Mouse (Mus musculus) B cell, adult (primary cell): ENCODE data around the gene Snx8. TPM values are rescaled to one million over a fixed set of nuclear protein-coding genes. Genes with fewer than 3 reads are reported as not detected.

Source experiments
- total RNA-seq: library from RNA; stranded (reverse); gene quantifications from 4 replicates; pipeline ENCODE4 v1.2.4, GENCODE M21; 2023; ENCODE audit not compliant: inconsistent age

Gene Snx8
- total RNA-seq = 192 to 227 TPM (median 203 TPM) in 4 replicates

DNA sequence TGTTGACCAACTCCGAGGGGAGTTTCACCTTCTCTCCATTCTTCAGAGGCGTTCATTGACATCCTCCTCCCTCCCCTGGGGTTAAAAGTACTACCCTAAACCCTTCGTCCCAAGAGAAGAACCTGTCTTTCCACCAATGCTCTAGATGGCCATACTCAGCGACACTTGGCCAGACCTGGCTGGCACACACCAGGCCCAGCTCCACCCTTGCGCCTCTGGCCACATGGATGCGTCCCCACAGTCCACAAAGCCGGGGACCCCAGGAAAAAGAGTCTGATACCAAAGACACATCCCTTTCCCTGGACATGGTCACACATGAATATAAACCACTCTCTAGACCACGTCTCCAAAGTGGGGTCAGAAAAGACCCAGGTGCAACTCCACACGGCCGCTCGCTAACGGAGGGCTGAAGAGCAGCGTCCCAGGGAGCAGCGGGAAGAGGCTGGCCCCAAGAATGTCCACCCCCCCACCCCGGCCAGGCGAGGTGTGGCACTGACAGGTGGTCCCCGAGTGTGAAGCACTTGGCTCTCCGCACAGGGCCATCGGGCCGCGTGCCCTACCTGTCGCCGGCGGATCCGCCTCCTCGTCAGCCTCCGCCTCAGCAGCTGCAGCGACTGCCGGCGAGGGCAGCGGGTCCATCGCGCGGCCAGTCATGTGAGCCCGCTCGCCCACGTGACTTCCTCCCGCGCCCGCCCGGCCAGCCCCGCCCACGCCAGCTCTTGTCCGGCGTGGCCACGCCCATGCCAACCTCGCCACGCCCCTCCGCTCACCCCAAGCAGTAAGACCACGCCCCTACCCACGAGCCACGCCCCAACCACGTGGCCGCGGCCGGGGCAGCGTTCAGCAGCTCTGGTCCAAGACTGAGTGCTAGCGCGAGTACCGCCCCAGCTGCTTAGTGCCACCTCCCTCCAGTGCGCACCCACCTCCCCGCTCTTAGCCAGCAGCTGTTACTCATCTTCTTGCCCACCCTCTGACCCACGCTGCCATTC is at the start of gene Snx8:
Gene Snx8 (minus strand): TSS at position 675 of the 989 bp plus-strand sequence.

DNA sequence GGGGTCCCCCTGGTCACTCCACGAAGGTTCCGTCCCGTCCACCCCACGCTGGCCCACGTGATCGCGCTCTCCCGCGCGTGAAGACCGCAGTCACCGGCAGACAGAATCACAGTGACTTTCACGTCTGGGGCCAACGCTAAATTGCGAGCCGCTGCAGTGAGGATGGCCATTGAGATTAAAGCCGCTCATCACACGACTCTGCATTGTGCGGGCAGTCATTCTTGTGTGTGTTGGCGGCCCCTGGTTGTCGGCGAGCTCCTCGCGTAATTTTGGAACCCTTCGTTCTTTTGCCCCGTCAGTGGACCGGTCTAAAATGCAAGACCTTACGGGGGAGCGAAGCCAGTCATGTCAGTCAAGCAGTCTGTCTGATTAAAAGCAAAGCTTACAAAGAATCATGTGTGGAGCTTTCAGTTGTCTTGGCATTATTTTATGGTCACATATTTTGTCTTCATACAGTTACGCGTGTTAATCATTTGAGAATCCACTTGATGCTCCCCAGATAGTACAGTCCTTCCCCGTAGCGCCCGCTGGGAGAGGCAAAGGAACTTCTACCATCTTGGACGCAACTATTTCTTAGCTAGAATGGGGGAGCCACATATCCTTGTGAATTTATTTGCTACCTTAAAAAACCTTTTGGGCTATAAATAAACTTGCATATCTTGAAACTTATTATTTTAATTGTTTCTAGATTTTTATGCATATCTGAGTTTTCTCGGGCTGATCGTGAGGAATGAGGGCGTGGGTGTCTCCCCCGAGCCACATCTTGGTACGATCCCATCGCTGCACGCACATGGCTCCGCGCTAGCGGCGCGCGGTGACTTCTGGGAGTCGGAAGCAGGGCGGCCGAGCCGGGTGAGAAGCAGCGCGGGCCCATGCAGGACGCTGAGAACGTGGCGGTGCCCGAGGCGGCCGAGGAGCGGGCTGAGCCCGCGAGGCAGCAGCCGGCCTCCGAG is 29.7 kb upstream of the Snx8 start, which contains the start of gene Eif3b:
Gene Eif3b (plus strand): TSS at position 840 of the 953 bp plus-strand sequence.

DNA sequence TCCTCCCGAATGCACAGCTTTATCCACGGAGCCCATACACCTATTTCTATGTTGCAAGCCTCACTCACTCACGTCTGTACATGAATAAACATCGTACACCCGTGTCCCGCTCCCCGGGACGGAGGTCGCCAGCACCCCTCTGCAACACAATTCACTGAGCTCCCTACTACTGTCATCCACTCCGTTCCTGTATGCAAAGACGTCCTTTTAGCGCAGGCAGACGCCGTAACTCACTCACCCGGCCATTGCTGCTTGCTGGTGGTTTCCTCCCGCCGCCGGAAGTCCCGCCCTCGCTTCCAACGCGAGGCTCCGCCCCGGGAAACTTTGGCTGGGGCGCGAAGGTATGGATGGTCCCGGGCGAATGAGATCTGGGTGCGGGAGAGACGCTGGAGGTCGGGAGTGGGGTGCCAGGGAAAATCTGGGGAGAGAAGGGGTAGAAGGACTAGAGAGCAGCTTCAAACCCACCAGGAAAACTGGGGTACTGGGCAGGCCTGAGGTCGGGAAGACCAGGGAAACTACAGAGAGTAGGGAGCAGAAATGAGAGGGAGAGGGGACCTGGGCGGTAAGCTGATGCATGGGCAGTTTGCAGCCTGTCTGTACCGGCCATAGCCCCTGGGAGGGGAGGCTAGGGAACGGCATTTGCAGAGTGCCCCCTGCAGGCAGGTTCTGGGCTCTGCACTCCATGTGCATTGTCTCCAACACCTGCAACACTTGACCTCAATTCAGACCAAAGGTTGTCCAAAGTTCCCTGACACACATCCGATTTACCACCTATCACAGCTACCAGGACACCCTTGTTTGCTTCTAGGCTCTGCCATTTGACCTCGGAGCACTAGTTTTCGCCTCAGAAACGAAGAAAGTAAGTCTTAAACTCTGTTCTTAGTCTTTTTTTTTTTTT is 57.2 kb downstream of the Snx8 start, which contains the start of gene Mrm2:
Gene Mrm2 (minus strand): TSS at position 284 of the 898 bp plus-strand sequence.

DNA sequence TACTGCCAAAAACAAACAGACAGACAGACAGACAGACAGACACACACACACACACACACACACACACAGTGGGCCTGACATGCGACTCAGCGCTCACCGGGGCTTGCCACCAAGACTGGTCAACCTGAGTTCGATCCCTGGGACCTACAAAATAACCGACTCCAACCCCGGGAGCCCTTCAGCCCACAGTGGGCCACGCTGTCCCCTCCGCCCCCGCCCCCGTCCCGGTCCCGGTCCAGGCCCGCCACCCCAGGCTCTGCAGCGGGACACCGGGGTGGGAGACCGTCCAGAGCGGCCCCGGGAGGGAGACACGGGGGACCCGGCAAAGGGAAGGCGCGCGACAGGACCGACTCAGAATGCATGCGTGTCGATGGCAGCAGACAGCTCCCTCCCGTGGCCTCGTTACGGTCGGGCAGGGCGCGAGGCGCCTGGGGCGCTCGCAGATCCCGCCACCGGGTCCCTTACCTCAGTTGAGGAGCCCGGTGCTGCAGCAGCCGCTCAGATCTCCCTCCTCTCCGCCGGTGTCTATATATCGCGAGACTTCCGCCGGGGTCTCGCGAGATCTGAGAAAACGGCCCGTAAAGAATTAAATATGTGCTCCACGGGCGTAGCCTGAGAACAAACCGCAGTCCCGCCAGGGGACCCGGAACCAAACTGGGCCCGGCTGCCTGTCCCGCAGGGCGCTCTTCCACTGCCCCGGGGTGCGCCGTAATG is 67.9 kb downstream of the Snx8 start, which contains the start of the genes Mad1l1 and Nudt1:
Gene Mad1l1 (minus strand): TSS at position 511 of the 714 bp plus-strand sequence.
Gene Nudt1 (plus strand): TSS at position 615 of the 714 bp plus-strand sequence.

Other genes starting within 250 kb of the Snx8 start
- gene Mad1l1, start 67.7 kb downstream of the Snx8 start, total RNA-seq = 28.4 to 31.3 TPM (median 30.6 TPM) in 4 replicates
- 4.2 to 10.0 TPM (median 6.2 TPM) in 4 replicates for gene Nudt1, start 67.6 kb downstream of the Snx8 start, total RNA-seq
- 6.0 to 8.5 TPM (median 8.3 TPM) in 4 replicates for gene Mrm2, start 57.4 kb downstream of the Snx8 start, total RNA-seq
- gene Eif3b, start 30.1 kb upstream of the Snx8 start, total RNA-seq = 118 to 127 TPM (median 124 TPM) in 4 replicates
- not detected in 4 replicates for gene Gm4869, start 56.4 kb upstream of the Snx8 start, total RNA-seq
- gene Chst12, start 116.3 kb upstream of the Snx8 start, total RNA-seq = 18.4 to 21.5 TPM (median 19.0 TPM) in 4 replicates
- gene Grifin, start 175.8 kb upstream of the Snx8 start, total RNA-seq = not detected in 4 replicates
- gene Lfng, start 218.1 kb upstream of the Snx8 start, total RNA-seq = 19.8 to 28.7 TPM (median 23.1 TPM) in 4 replicates